Mouse (Mus musculus): ENCODE results near the gene Cry1. TPM values are rescaled to one million over a fixed set of nuclear protein-coding genes. Genes with fewer than 3 reads are reported as not detected.

Gene Cry1
- polyA plus RNA-seq, 1 experiment from 2014 or later = 15.7 TPM

- 0 out of 2 replicates have a peak, but pooled peaks cover 3% of the 10 kb centered on the region for H3K4me1 ChIP-seq (replicated peaks)
- no peak overlapping the region for H3K4me2 ChIP-seq
- H3K27ac ChIP-seq = no peak overlapping the region
- no peaks in the 10 kb centered on the region for H3K36me3 ChIP-seq
- no peak overlapping the region for H3K9ac ChIP-seq
- H3K4me3 ChIP-seq = no peak overlapping the region
- 0 out of 2 replicates have a peak, but pooled peaks cover 3% of the 10 kb centered on the region for H3K27me3 ChIP-seq
- ATAC-seq (replicated peaks; ENCODE audit: insufficient number of reproducible peaks, insufficient read depth, low FRiP score, low read depth) = no peak
- H3K9me3 ChIP-seq (replicated peaks) = no peaks in the 10 kb centered on the region
Observed at GRCm38 (mm10) chr10:85190652-85191051, 5.8 kb upstream of the Cry1 start.

GRCm38 (mm10) chr10:85189966-85190365 lies 5.1 kb upstream of the Cry1 start:
- no peak for ATAC-seq (replicated peaks; ENCODE audit: insufficient number of reproducible peaks, insufficient read depth, low FRiP score, low read depth)
- Histone ChIP-seq H3K4me3 (no peak overlapping the region), H3K9ac (no peak overlapping the region), H3K4me2 (no peak overlapping the region), H3K9me3 (replicated peaks) (no peaks in the 10 kb centered on the region), H3K4me1 (replicated peaks) (0 out of 2 replicates have a peak, but pooled peaks cover 3% of the 10 kb centered on the region), H3K27me3 (0 out of 2 replicates have a peak, but pooled peaks cover 3% of the 10 kb centered on the region), H3K27ac (no peak overlapping the region), H3K36me3 (no peaks in the 10 kb centered on the region)
- WGBS = 76% methylated on average over 5 of the region's 5 CpGs

- H3K36me3 ChIP-seq = no peaks in the 10 kb centered on the region
- H3K27me3 ChIP-seq = 0 out of 2 replicates have a peak, but pooled peaks cover 3% of the 10 kb centered on the region
- H3K4me1 ChIP-seq (replicated peaks) = peaks cover 10% of the 10 kb centered on the region
- H3K4me2 ChIP-seq = no peak overlapping the region
- WGBS = 92% methylated on average over 2 of the region's 2 CpGs
- H3K4me3 ChIP-seq = no peak overlapping the region
- H3K9ac ChIP-seq = no peak overlapping the region
- no peak for ATAC-seq (replicated peaks; ENCODE audit: insufficient number of reproducible peaks, insufficient read depth, low FRiP score, low read depth)
- H3K27ac ChIP-seq = no peak overlapping the region
- no peaks in the 10 kb centered on the region for H3K9me3 ChIP-seq (replicated peaks)
Observed at GRCm38 (mm10) chr10:85186499-85186794, 1.6 kb upstream of the Cry1 start.

GRCm38 (mm10) chr10:85185639-85186498 lies 1.0 kb upstream of the Cry1 start:
- 0 out of 2 replicates have a peak, but pooled peaks cover 3% of the 10 kb centered on the region for H3K27me3 ChIP-seq
- H3K4me3 ChIP-seq = peak overlapping the region; percentile 76
- H3K9ac ChIP-seq = peak overlapping the region; percentile 81
- no peaks in the 10 kb centered on the region for H3K36me3 ChIP-seq
- WGBS = 31% methylated on average over 14 of the region's 14 CpGs
- no peaks in the 10 kb centered on the region for H3K9me3 ChIP-seq (replicated peaks)
- H3K4me1 ChIP-seq (replicated peaks) = peaks cover 10% of the 10 kb centered on the region
- H3K4me2 ChIP-seq = peak overlapping the region; percentile 97
- no peak for ATAC-seq (replicated peaks; ENCODE audit: insufficient number of reproducible peaks, insufficient read depth, low FRiP score, low read depth)
- peak overlapping the region; percentile 92 for H3K27ac ChIP-seq

GRCm38 (mm10) chr10:85184201-85184963 lies 482 bp downstream of the Cry1 start:
- Histone ChIP-seq H3K4me3 (peak overlapping the region; percentile 76), H3K27me3 (no peaks in the 10 kb centered on the region), H3K4me1 (replicated peaks) (peaks cover 10% of the 10 kb centered on the region), H3K36me3 (no peaks in the 10 kb centered on the region), H3K4me2 (peak overlapping the region; percentile 97), H3K27ac (peak overlapping the region; percentile 92), H3K9ac (peak overlapping the region; percentile 75), H3K9me3 (replicated peaks) (no peaks in the 10 kb centered on the region)
- under 1% methylated on average over 85 of the region's 95 CpGs for WGBS
- peak; percentile 1; the same call in 1 of the 2 replicates for ATAC-seq (replicated peaks; ENCODE audit: insufficient number of reproducible peaks, insufficient read depth, low FRiP score, low read depth)

GRCm38 (mm10) chr10:85183619-85184018 lies 1.2 kb downstream of the Cry1 start:
- Histone ChIP-seq H3K4me3 (peak overlapping the region; percentile 76), H3K9me3 (replicated peaks) (no peaks in the 10 kb centered on the region), H3K4me2 (peak overlapping the region; percentile 97), H3K27me3 (no peaks in the 10 kb centered on the region), H3K9ac (peak overlapping the region; percentile 75), H3K36me3 (no peaks in the 10 kb centered on the region), H3K27ac (peak overlapping the region; percentile 41), H3K4me1 (replicated peaks) (peaks cover 10% of the 10 kb centered on the region)
- 2% methylated on average over 11 of the region's 11 CpGs for WGBS
- ATAC-seq (replicated peaks; ENCODE audit: insufficient number of reproducible peaks, insufficient read depth, low FRiP score, low read depth) = no peak

GRCm38 (mm10) chr10:85182766-85183165 lies 2.1 kb downstream of the Cry1 start:
- Histone ChIP-seq H3K9ac (no peak overlapping the region; the same call in 1 of the 2 replicates), H3K4me3 (peak overlapping the region; percentile 76)
- WGBS = 84% methylated on average over 10 of the region's 10 CpGs

GRCm38 (mm10) chr10:85176640-85177039 lies 8.2 kb downstream of the Cry1 start:
- no peaks in the 10 kb centered on the region for H3K9me3 ChIP-seq (replicated peaks)
- 66% methylated on average over 2 of the region's 2 CpGs for WGBS

More at GRCm38 (mm10) chr10:85182766-85183165, 2.1 kb downstream of the Cry1 start:
- H3K4me2 ChIP-seq = peak overlapping the region; percentile 97
- peaks cover 10% of the 10 kb centered on the region for H3K4me1 ChIP-seq (replicated peaks)
- ATAC-seq (replicated peaks; ENCODE audit: insufficient number of reproducible peaks, insufficient read depth, low FRiP score, low read depth) = no peak
- no peaks in the 10 kb centered on the region for H3K27me3 ChIP-seq
- no peak overlapping the region for H3K27ac ChIP-seq
- H3K9me3 ChIP-seq (replicated peaks) = no peaks in the 10 kb centered on the region
- no peaks in the 10 kb centered on the region for H3K36me3 ChIP-seq

GRCm38 (mm10) chr10:85165306-85165705 lies 19.6 kb downstream of the Cry1 start:
- Histone ChIP-seq H3K9me3 (replicated peaks) (no peaks in the 10 kb centered on the region), H3K4me3 (no peak overlapping the region), H3K4me2 (no peak overlapping the region), H3K9ac (no peak overlapping the region), H3K27ac (no peak overlapping the region), H3K36me3 (no peaks in the 10 kb centered on the region), H3K4me1 (replicated peaks) (peaks cover 5% of the 10 kb centered on the region; the same call in 1 of the 2 replicates), H3K27me3 (no peaks in the 10 kb centered on the region)
- 84% methylated on average over 5 of the region's 5 CpGs for WGBS
- no peak for ATAC-seq (replicated peaks; ENCODE audit: insufficient number of reproducible peaks, insufficient read depth, low FRiP score, low read depth)

More at GRCm38 (mm10) chr10:85176640-85177039, 8.2 kb downstream of the Cry1 start:
- H3K36me3 ChIP-seq = no peaks in the 10 kb centered on the region
- H3K4me3 ChIP-seq = no peak overlapping the region
- no peaks in the 10 kb centered on the region for H3K27me3 ChIP-seq
- H3K4me2 ChIP-seq = no peak overlapping the region
- ATAC-seq (replicated peaks; ENCODE audit: insufficient number of reproducible peaks, insufficient read depth, low FRiP score, low read depth) = no peak
- no peak overlapping the region for H3K27ac ChIP-seq
- no peak overlapping the region for H3K9ac ChIP-seq
- H3K4me1 ChIP-seq (replicated peaks) = no peaks in the 10 kb centered on the region

GRCm38 (mm10) chr10:85164791-85165190 lies 20.1 kb downstream of the Cry1 start:
- no peak for ATAC-seq (replicated peaks; ENCODE audit: insufficient number of reproducible peaks, insufficient read depth, low FRiP score, low read depth)
- 93% methylated on average over 13 of the region's 13 CpGs for WGBS
- H3K27me3 ChIP-seq = no peaks in the 10 kb centered on the region
- H3K4me1 ChIP-seq (replicated peaks) = peaks cover 7% of the 10 kb centered on the region; the same call in 1 of the 2 replicates
- no peak overlapping the region for H3K27ac ChIP-seq
- no peaks in the 10 kb centered on the region for H3K36me3 ChIP-seq
- no peak overlapping the region for H3K9ac ChIP-seq
- H3K4me3 ChIP-seq = no peak overlapping the region
- no peak overlapping the region for H3K4me2 ChIP-seq
- no peaks in the 10 kb centered on the region for H3K9me3 ChIP-seq (replicated peaks)

GRCm38 (mm10) chr10:85161745-85162351 lies 23.0 kb downstream of the Cry1 start:
- no peaks in the 10 kb centered on the region for H3K27me3 ChIP-seq
- H3K27ac ChIP-seq = no peak overlapping the region
- H3K9ac ChIP-seq = no peak overlapping the region
- H3K4me3 ChIP-seq = no peak overlapping the region
- no peaks in the 10 kb centered on the region for H3K36me3 ChIP-seq
- no peaks in the 10 kb centered on the region for H3K9me3 ChIP-seq (replicated peaks)
- H3K4me1 ChIP-seq (replicated peaks) = peaks cover 7% of the 10 kb centered on the region; the same call in 1 of the 2 replicates
- no peak for ATAC-seq (replicated peaks; ENCODE audit: insufficient number of reproducible peaks, insufficient read depth, low FRiP score, low read depth)
- WGBS = 68% methylated on average over 5 of the region's 5 CpGs
- H3K4me2 ChIP-seq = no peak overlapping the region
